Mouse (Mus musculus): ENCODE data around the gene Alox12.

DNA sequence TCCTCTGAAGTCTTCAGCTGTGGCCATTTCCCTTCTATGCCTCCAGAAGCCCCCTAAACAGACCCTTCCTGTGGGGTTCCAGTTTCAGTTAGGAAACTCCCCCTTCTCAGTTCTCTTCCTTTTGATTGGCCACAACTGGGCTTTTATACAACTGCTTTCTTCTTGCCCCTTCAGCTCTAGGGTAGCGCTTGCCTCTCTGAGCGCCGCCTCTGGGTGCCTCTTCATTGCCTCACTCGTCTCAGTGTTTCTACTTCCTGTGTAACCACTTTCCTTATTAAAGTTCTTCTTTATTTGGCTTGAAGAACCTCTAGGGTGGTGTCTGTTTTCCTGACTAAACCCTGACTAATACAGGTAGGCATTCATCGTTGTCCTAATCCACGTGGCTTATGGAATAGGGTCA is 36.1 kb upstream of the Alox12 start:
- no peak for TF ChIP-seq CTCF (IDR thresholded peaks at IDR 0.05; ENCODE audit: low read depth)
- TF ChIP-seq EP300 (IDR thresholded peaks at IDR 0.05; ENCODE audit: low read depth): no peak
